Mouse (Mus musculus): ENCODE data around the gene Mum1. TPM values are rescaled to one million over a fixed set of nuclear protein-coding genes. Genes with fewer than 3 reads are reported as not detected.

Gene Mum1
- polyA plus RNA-seq, 1 experiment, result 42.8 TPM

GRCm38 (mm10) chr10:80257936-80258335, 31.7 kb downstream of the Mum1 start:
- H3K4me3 ChIP-seq (ENCODE audit: extremely low read depth, insufficient read depth, insufficient read length), result no peak overlapping the region
- 74% methylated on average over 2 of the region's 2 CpGs for WGBS
- H3K36me3 ChIP-seq (ENCODE audit: control insufficient read depth, insufficient read depth, low read length), result peaks cover 30% of the 10 kb centered on the region
- TF ChIP-seq CTCF (IDR thresholded peaks at IDR 0.05; ENCODE audit: extremely low read depth, insufficient read depth, insufficient read length, insufficient replicate concordance) (no peak), POLR2A (IDR thresholded peaks at IDR 0.05; ENCODE audit: low read depth, low read length) (no peak)
- no peak overlapping the region; the same call in 1 of the 2 replicates for H3K27ac ChIP-seq (ENCODE audit: insufficient read depth, low read length)
- no peaks in the 10 kb centered on the region for H3K27me3 ChIP-seq (ENCODE audit: control insufficient read depth, insufficient read depth, low read length)
- H3K4me1 ChIP-seq (ENCODE audit: control insufficient read depth, insufficient read depth, insufficient read length), result peaks cover 8% of the 10 kb centered on the region
- DNase-seq (ENCODE audit: low read depth in 1 of 2, low spot score in 2 of 2), result no peak

- Histone ChIP-seq H3K4me1 (ENCODE audit: control insufficient read depth, insufficient read depth, insufficient read length) (peaks cover 8% of the 10 kb centered on the region), H3K36me3 (ENCODE audit: control insufficient read depth, insufficient read depth, low read length) (peaks cover 27% of the 10 kb centered on the region), H3K4me3 (ENCODE audit: extremely low read depth, insufficient read depth, insufficient read length) (no peak overlapping the region), H3K27me3 (ENCODE audit: control insufficient read depth, insufficient read depth, low read length) (no peaks in the 10 kb centered on the region), H3K27ac (ENCODE audit: insufficient read depth, low read length) (no peak overlapping the region)
- TF ChIP-seq CTCF (IDR thresholded peaks at IDR 0.05; ENCODE audit: extremely low read depth, insufficient read depth, insufficient read length, insufficient replicate concordance) (no peak), POLR2A (IDR thresholded peaks at IDR 0.05; ENCODE audit: low read depth, low read length) (no peak)
- DNase-seq (ENCODE audit: low read depth in 1 of 2, low spot score in 2 of 2), result no peak
- WGBS, result 94% methylated on average over 14 of the region's 14 CpGs
Observed at GRCm38 (mm10) chr10:80258752-80259462, 32.7 kb downstream of the Mum1 start.

- no peak for DNase-seq (ENCODE audit: low read depth in 1 of 2, low spot score in 2 of 2)
- TF ChIP-seq CTCF (IDR thresholded peaks at IDR 0.05; ENCODE audit: extremely low read depth, insufficient read depth, insufficient read length, insufficient replicate concordance) (no peak), POLR2A (IDR thresholded peaks at IDR 0.05; ENCODE audit: low read depth, low read length) (no peak)
Observed at GRCm38 (mm10) chr10:80259463-80259805, 33.2 kb downstream of the Mum1 start.

GRCm38 (mm10) chr10:80259861-80260641, 33.8 kb downstream of the Mum1 start:
- WGBS, result 32% methylated on average over 19 of the region's 19 CpGs
- peaks cover 8% of the 10 kb centered on the region for H3K4me1 ChIP-seq (ENCODE audit: control insufficient read depth, insufficient read depth, insufficient read length)
- TF ChIP-seq POLR2A (IDR thresholded peaks at IDR 0.05; ENCODE audit: low read depth, low read length) (no peak), CTCF (IDR thresholded peaks at IDR 0.05; ENCODE audit: extremely low read depth, insufficient read depth, insufficient read length, insufficient replicate concordance) (no peak)
- H3K27ac ChIP-seq (ENCODE audit: insufficient read depth, low read length), result no peak overlapping the region
- H3K4me3 ChIP-seq (ENCODE audit: extremely low read depth, insufficient read depth, insufficient read length), result peak overlapping the region; percentile 52
- H3K27me3 ChIP-seq (ENCODE audit: control insufficient read depth, insufficient read depth, low read length), result no peaks in the 10 kb centered on the region
- H3K36me3 ChIP-seq (ENCODE audit: control insufficient read depth, insufficient read depth, low read length), result peaks cover 18% of the 10 kb centered on the region
- no peak for DNase-seq (ENCODE audit: low read depth in 1 of 2, low spot score in 2 of 2)

More at GRCm38 (mm10) chr10:80259463-80259805, 33.2 kb downstream of the Mum1 start:
- no peaks in the 10 kb centered on the region for H3K27me3 ChIP-seq (ENCODE audit: control insufficient read depth, insufficient read depth, low read length)
- peaks cover 24% of the 10 kb centered on the region for H3K36me3 ChIP-seq (ENCODE audit: control insufficient read depth, insufficient read depth, low read length)
- WGBS, result 92% methylated on average over 6 of the region's 6 CpGs
- no peak overlapping the region for H3K4me3 ChIP-seq (ENCODE audit: extremely low read depth, insufficient read depth, insufficient read length)
- H3K4me1 ChIP-seq (ENCODE audit: control insufficient read depth, insufficient read depth, insufficient read length), result peaks cover 8% of the 10 kb centered on the region
- no peak overlapping the region for H3K27ac ChIP-seq (ENCODE audit: insufficient read depth, low read length)

GRCm38 (mm10) chr10:80260642-80261584, 34.7 kb downstream of the Mum1 start, which contains the start of the genes Gamt and Dazap1:
TSS of gene Gamt (minus strand) at chr10:80261012.
TSS of gene Dazap1 (plus strand) at chr10:80261486.
- no peaks in the 10 kb centered on the region for H3K27me3 ChIP-seq (ENCODE audit: control insufficient read depth, insufficient read depth, low read length)
- TF ChIP-seq CTCF (IDR thresholded peaks at IDR 0.05; ENCODE audit: extremely low read depth, insufficient read depth, insufficient read length, insufficient replicate concordance) (no peak), POLR2A (IDR thresholded peaks at IDR 0.05; ENCODE audit: low read depth, low read length) (no peak)
- H3K36me3 ChIP-seq (ENCODE audit: control insufficient read depth, insufficient read depth, low read length), result peaks cover 12% of the 10 kb centered on the region
- WGBS, result under 1% methylated on average over 49 of the region's 49 CpGs
- DNase-seq (ENCODE audit: low read depth in 1 of 2, low spot score in 2 of 2), result peak; percentile 77 to 95
- H3K4me1 ChIP-seq (ENCODE audit: control insufficient read depth, insufficient read depth, insufficient read length), result peaks cover 8% of the 10 kb centered on the region
- peak within 1 kb of the TSS; percentile 58 for H3K4me3 ChIP-seq (ENCODE audit: extremely low read depth, insufficient read depth, insufficient read length)
- peak within 1 kb of the TSS; percentile 86 for H3K27ac ChIP-seq (ENCODE audit: insufficient read depth, low read length)

- Histone ChIP-seq H3K36me3 (ENCODE audit: control insufficient read depth, insufficient read depth, low read length) (peaks cover 7% of the 10 kb centered on the region; the same call in 1 of the 2 replicates), H3K4me1 (ENCODE audit: control insufficient read depth, insufficient read depth, insufficient read length) (peaks cover 8% of the 10 kb centered on the region), H3K4me3 (ENCODE audit: extremely low read depth, insufficient read depth, insufficient read length) (peak overlapping the region; percentile 58), H3K27me3 (ENCODE audit: control insufficient read depth, insufficient read depth, low read length) (no peaks in the 10 kb centered on the region), H3K27ac (ENCODE audit: insufficient read depth, low read length) (peak overlapping the region; percentile 86)
- 1% methylated on average over 14 of the region's 14 CpGs for WGBS
- peak; percentile 70 to 88 for DNase-seq (ENCODE audit: low read depth in 1 of 2, low spot score in 2 of 2)
- no peak; the same call in 1 of the 2 replicates for TF ChIP-seq POLR2A (IDR thresholded peaks at IDR 0.05; ENCODE audit: low read depth, low read length)
- TF ChIP-seq CTCF (IDR thresholded peaks at IDR 0.05; ENCODE audit: extremely low read depth, insufficient read depth, insufficient read length, insufficient replicate concordance), result no peak
Observed at GRCm38 (mm10) chr10:80261585-80261968, 35.3 kb downstream of the Mum1 start.
